Mouse (Mus musculus): ENCODE data around the gene Pip4k2a. TPM values are rescaled to one million over a fixed set of nuclear protein-coding genes. Genes with fewer than 3 reads are reported as not detected.

Pip4k2a gene
- polyA plus RNA-seq, 1 experiment from 2014 or later: 14.9 TPM

DNA sequence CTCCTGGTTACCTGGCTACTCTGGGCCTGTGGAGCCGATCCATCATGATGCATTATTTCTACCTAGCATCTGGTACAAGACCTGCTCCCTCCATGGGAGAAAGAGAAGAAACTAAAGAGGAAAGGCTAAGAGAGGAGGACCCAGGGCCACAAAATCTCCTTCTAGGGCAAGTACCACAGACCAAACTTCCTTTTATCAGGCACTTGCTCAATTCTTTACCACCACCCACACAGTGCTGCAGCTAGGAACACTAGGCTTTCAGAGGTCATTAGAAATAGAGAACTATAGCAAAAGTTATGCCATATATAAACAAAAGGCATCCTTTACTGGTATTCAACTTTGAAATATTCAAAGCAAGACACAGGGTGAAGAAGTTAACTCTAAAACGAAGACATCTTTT lies 21.8 kb downstream of the Pip4k2a start:
- Histone ChIP-seq H3K4me3 (ENCODE audit: low read depth, low read length) (no peak overlapping the region), H3K4me2 (replicated peaks; ENCODE audit: low read depth, low read length) (no peak overlapping the region), H3K27me3 (ENCODE audit: control insufficient read depth, insufficient read depth, low read length) (no peaks in the 10 kb centered on the region), H3K9me3 (ENCODE audit: control insufficient read depth, low read depth, low read length) (0 out of 2 replicates have a peak, but pooled peaks cover 3% of the 10 kb centered on the region), H3K36me3 (ENCODE audit: control insufficient read depth, insufficient read depth, low read length) (no peaks in the 10 kb centered on the region), H3K9ac (replicated peaks; ENCODE audit: low read depth, low read length) (no peak overlapping the region), H3K27ac (ENCODE audit: low read length) (no peak overlapping the region), H3K4me1 (ENCODE audit: control insufficient read depth, insufficient read depth, low read length) (no peaks in the 10 kb centered on the region)
- ATAC-seq (ENCODE audit: insufficient number of reproducible peaks, insufficient read depth, low FRiP score, low read depth): no peak
- 78% methylated on average over 2 of the region's 2 CpGs for WGBS

DNA sequence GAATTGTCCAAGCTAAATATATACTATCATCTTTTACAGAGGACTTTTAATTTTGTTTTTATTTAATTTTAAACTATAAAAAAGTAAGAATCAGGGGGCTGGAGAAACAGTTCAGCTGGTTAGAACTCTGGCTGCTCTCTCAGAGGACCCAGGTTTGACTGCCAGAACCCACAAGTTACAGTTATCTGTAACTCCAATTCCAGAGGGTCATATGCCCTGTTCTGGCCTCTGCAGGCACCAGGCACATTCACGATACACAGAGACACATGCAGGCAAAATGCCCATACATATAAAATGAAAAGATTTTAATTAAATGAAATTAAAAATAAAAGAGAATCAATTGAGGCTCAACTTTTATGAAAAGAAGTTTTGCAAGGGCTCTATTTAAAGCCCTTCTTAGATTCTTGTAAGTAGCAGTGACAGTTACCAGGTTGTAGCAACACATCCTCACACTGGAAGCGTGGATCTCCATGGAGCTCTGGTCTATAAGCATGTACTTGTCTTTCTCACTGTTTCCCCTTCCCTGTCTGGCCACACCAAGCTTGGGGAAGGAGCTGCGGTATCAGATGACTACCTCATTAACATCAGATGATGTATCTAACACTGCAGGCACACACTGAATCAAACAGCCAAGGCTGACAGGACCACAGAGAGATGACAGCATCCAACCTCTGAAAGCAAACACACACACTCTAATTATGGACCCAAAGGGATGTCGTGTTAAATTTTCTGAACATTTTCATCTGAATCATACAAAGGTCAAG lies 22.9 kb downstream of the Pip4k2a start:
- no peaks in the 10 kb centered on the region for H3K27me3 ChIP-seq (ENCODE audit: control insufficient read depth, insufficient read depth, low read length)
- no peak for ATAC-seq (ENCODE audit: insufficient number of reproducible peaks, insufficient read depth, low FRiP score, low read depth)
- no peak overlapping the region for H3K4me2 ChIP-seq (replicated peaks; ENCODE audit: low read depth, low read length)
- H3K9me3 ChIP-seq (ENCODE audit: control insufficient read depth, low read depth, low read length): 0 out of 2 replicates have a peak, but pooled peaks cover 3% of the 10 kb centered on the region
- WGBS: 51% methylated on average over 4 of the region's 4 CpGs
- H3K4me3 ChIP-seq (ENCODE audit: low read depth, low read length): no peak overlapping the region
- no peaks in the 10 kb centered on the region for H3K4me1 ChIP-seq (ENCODE audit: control insufficient read depth, insufficient read depth, low read length)
- H3K9ac ChIP-seq (replicated peaks; ENCODE audit: low read depth, low read length): no peak overlapping the region
- H3K36me3 ChIP-seq (ENCODE audit: control insufficient read depth, insufficient read depth, low read length): no peaks in the 10 kb centered on the region
- H3K27ac ChIP-seq (ENCODE audit: low read length): no peak overlapping the region

DNA sequence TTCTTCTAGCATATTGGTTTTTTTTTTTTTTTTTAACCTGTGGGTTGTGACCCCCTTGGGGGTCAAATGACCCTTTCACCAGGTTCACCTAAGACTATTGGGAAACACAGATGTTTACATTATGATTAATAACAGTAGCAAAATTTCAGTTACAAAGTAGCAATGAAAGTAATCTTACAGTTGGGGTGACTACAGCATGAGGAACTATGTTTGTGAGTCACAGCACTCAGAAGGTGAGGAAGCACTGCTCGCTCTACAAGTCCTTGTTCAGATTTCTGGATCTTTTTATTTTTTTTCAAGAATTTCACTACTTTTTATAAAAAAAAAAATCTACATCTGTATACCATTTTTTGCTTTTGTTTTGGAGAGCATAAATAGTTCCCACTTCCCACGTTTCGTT lies 26.4 kb downstream of the Pip4k2a start:
- Histone ChIP-seq H3K27ac (ENCODE audit: low read length) (no peak overlapping the region), H3K9me3 (ENCODE audit: control insufficient read depth, low read depth, low read length) (0 out of 2 replicates have a peak, but pooled peaks cover 3% of the 10 kb centered on the region), H3K4me3 (ENCODE audit: low read depth, low read length) (no peak overlapping the region), H3K4me1 (ENCODE audit: control insufficient read depth, insufficient read depth, low read length) (no peaks in the 10 kb centered on the region), H3K36me3 (ENCODE audit: control insufficient read depth, insufficient read depth, low read length) (no peaks in the 10 kb centered on the region), H3K9ac (replicated peaks; ENCODE audit: low read depth, low read length) (no peak overlapping the region), H3K27me3 (ENCODE audit: control insufficient read depth, insufficient read depth, low read length) (no peaks in the 10 kb centered on the region), H3K4me2 (replicated peaks; ENCODE audit: low read depth, low read length) (no peak overlapping the region)
- 84% methylated on average over 3 of the region's 3 CpGs for WGBS
- no peak for ATAC-seq (ENCODE audit: insufficient number of reproducible peaks, insufficient read depth, low FRiP score, low read depth)

DNA sequence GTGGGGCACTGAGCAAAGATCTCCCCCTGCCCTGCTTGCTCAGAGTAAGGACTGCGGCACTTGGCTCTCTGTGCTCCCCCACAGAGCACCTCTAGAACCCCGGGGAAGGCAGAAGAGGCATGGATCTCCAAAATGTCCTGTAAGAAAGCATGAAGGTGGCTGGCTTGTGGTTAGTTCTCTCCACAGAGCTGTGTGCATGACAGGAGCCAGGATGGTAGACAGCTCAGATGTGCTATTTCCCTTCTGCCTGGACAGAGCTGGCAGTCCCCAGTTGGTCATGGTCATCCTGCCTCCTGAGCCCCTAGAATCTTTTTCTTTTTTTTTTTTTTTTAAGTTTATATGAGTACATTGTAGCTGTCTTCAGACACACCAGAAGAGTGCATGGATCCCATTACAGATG lies 27.5 kb downstream of the Pip4k2a start:
- H3K4me1 ChIP-seq (ENCODE audit: control insufficient read depth, insufficient read depth, low read length): no peaks in the 10 kb centered on the region
- no peak overlapping the region for H3K4me2 ChIP-seq (replicated peaks; ENCODE audit: low read depth, low read length)
- no peaks in the 10 kb centered on the region for H3K36me3 ChIP-seq (ENCODE audit: control insufficient read depth, insufficient read depth, low read length)
- H3K4me3 ChIP-seq (ENCODE audit: low read depth, low read length): no peak overlapping the region
- 0 out of 2 replicates have a peak, but pooled peaks cover 3% of the 10 kb centered on the region for H3K9me3 ChIP-seq (ENCODE audit: control insufficient read depth, low read depth, low read length)
- WGBS: 81% methylated on average over 2 of the region's 2 CpGs
- ATAC-seq (ENCODE audit: insufficient number of reproducible peaks, insufficient read depth, low FRiP score, low read depth): no peak
- no peak overlapping the region for H3K27ac ChIP-seq (ENCODE audit: low read length)
- no peak overlapping the region for H3K9ac ChIP-seq (replicated peaks; ENCODE audit: low read depth, low read length)
- H3K27me3 ChIP-seq (ENCODE audit: control insufficient read depth, insufficient read depth, low read length): no peaks in the 10 kb centered on the region

DNA sequence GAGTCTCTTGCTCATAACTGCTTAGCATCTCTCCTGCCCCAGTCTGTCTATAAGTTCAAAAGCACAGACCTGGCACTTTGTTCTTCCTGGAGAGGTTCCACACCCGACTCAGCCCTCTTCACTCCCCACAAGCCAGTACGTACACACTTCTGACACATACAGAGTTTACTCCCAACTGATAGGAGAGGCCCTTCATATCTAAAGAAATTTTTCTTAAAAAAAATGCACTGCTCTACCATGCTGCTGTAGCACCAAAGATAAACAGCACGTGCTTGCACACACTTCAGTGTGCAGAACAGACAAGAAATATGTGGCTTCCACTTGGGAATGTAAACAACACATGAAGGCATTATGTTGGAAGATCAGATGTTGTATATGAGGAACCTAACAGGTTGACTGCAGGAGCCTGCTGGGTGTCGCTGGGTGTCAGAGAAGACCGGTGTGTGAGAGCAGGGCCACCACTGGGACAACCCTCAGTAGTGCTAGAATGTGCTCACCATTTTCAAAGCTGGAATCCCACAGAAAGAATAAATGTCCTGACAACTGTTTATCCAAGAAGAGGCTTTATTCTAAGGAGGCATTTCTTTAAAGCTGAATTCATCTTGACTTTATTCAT lies 28.8 kb downstream of the Pip4k2a start:
- H3K4me1 ChIP-seq (ENCODE audit: control insufficient read depth, insufficient read depth, low read length): no peaks in the 10 kb centered on the region
- no peak overlapping the region for H3K9ac ChIP-seq (replicated peaks; ENCODE audit: low read depth, low read length)
- WGBS: 30% methylated on average over 5 of the region's 5 CpGs
- H3K27me3 ChIP-seq (ENCODE audit: control insufficient read depth, insufficient read depth, low read length): no peaks in the 10 kb centered on the region
- H3K4me2 ChIP-seq (replicated peaks; ENCODE audit: low read depth, low read length): no peak overlapping the region
- ATAC-seq (ENCODE audit: insufficient number of reproducible peaks, insufficient read depth, low FRiP score, low read depth): peak; percentile 42; the same call in 1 of the 2 replicates
- no peaks in the 10 kb centered on the region for H3K36me3 ChIP-seq (ENCODE audit: control insufficient read depth, insufficient read depth, low read length)
- H3K4me3 ChIP-seq (ENCODE audit: low read depth, low read length): no peak overlapping the region
- H3K27ac ChIP-seq (ENCODE audit: low read length): no peak overlapping the region
- 0 out of 2 replicates have a peak, but pooled peaks cover 3% of the 10 kb centered on the region for H3K9me3 ChIP-seq (ENCODE audit: control insufficient read depth, low read depth, low read length)

DNA sequence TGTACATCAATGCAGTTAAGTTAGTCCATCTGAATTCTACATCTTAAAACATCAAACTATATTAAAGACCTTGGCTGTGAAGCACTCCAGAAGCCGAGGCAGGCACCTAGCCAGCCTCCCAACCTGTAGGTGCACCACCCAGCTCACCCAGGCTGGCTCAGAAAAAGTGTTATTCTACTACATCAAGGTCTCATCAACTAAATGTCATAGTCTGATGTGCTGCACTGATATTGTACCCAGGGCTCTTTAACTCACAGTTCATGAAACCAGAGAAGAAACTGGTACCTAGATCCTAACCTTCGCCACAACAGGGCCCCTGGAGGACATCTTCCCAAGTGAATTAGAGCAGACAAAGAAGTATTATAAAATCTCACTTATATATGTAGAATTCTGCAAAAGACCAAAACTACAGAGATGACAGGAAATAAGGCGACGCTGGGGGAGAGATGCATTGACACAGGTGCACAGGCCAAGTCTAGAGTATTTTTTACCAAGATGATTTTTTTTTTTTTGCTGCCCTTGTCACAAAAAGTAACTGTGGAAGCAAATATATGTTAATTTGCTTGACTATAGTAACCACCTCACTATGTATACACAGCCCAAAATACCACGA lies 30.4 kb downstream of the Pip4k2a start:
- H3K9me3 ChIP-seq (ENCODE audit: control insufficient read depth, low read depth, low read length): no peaks in the 10 kb centered on the region

DNA sequence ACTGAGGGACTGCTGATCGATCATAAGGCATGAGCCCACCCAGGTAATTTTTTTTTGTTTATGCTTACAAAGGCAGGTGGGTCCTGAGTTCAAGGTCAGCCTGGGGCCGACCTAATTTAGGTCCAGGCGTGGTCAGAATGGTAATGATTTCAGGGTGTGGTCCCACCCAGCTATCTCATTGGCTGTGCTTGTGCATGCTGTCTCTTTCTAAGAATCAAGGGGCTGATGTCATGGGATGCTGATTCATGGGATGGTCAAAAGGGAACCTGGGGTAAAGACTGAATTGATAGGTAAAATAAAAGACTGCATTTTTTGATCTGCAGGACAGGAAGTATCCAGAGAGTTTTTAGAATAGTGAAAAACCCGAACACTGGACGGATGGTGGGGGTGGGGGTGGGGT lies 31.4 kb downstream of the Pip4k2a start:
- no peaks in the 10 kb centered on the region for H3K27me3 ChIP-seq (ENCODE audit: control insufficient read depth, insufficient read depth, low read length)
- no peaks in the 10 kb centered on the region for H3K9me3 ChIP-seq (ENCODE audit: control insufficient read depth, low read depth, low read length)
- no peak overlapping the region for H3K27ac ChIP-seq (ENCODE audit: low read length)
- ATAC-seq (ENCODE audit: insufficient number of reproducible peaks, insufficient read depth, low FRiP score, low read depth): no peak
- no peak overlapping the region for H3K4me3 ChIP-seq (ENCODE audit: low read depth, low read length)
- no peaks in the 10 kb centered on the region for H3K36me3 ChIP-seq (ENCODE audit: control insufficient read depth, insufficient read depth, low read length)
- no peak overlapping the region for H3K4me2 ChIP-seq (replicated peaks; ENCODE audit: low read depth, low read length)
- no peak overlapping the region for H3K9ac ChIP-seq (replicated peaks; ENCODE audit: low read depth, low read length)
- no peaks in the 10 kb centered on the region for H3K4me1 ChIP-seq (ENCODE audit: control insufficient read depth, insufficient read depth, low read length)
- WGBS: 84% methylated on average over 5 of the region's 5 CpGs

More for the DNA sequence above, 30.4 kb downstream of the Pip4k2a start:
- no peak for ATAC-seq (ENCODE audit: insufficient number of reproducible peaks, insufficient read depth, low FRiP score, low read depth)
- Histone ChIP-seq H3K36me3 (ENCODE audit: control insufficient read depth, insufficient read depth, low read length) (no peaks in the 10 kb centered on the region), H3K4me3 (ENCODE audit: low read depth, low read length) (no peak overlapping the region), H3K27ac (ENCODE audit: low read length) (no peak overlapping the region), H3K27me3 (ENCODE audit: control insufficient read depth, insufficient read depth, low read length) (no peaks in the 10 kb centered on the region), H3K4me2 (replicated peaks; ENCODE audit: low read depth, low read length) (no peak overlapping the region), H3K9ac (replicated peaks; ENCODE audit: low read depth, low read length) (no peak overlapping the region), H3K4me1 (ENCODE audit: control insufficient read depth, insufficient read depth, low read length) (no peaks in the 10 kb centered on the region)
- WGBS: 92% methylated on average over 5 of the region's 5 CpGs

DNA sequence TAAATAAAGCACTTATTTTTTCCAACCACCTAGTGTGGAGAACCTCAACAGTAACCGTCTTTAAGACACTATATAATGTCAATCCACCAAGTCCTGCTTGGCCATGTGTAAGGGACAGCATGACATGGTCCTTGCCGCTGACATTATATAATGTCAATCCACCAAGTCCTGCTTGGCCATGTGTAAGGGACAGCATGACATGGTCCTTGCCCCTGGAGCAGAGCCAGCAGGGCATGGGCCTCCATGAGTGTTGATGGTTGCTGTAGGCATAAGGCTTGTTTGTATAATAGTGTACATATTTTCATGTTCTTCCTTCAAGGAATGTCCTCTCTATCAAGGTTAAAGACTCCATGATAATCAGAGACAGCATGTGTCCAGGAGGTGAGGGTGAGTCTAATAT lies 32.0 kb downstream of the Pip4k2a start:
- no peak overlapping the region for H3K4me3 ChIP-seq (ENCODE audit: low read depth, low read length)
- no peaks in the 10 kb centered on the region for H3K36me3 ChIP-seq (ENCODE audit: control insufficient read depth, insufficient read depth, low read length)
- no peak overlapping the region for H3K4me2 ChIP-seq (replicated peaks; ENCODE audit: low read depth, low read length)
- H3K27me3 ChIP-seq (ENCODE audit: control insufficient read depth, insufficient read depth, low read length): no peaks in the 10 kb centered on the region
- ATAC-seq (ENCODE audit: insufficient number of reproducible peaks, insufficient read depth, low FRiP score, low read depth): no peak
- 85% methylated on average over 2 of the region's 2 CpGs for WGBS
- no peak overlapping the region for H3K9ac ChIP-seq (replicated peaks; ENCODE audit: low read depth, low read length)
- H3K9me3 ChIP-seq (ENCODE audit: control insufficient read depth, low read depth, low read length): no peaks in the 10 kb centered on the region
- no peaks in the 10 kb centered on the region for H3K4me1 ChIP-seq (ENCODE audit: control insufficient read depth, insufficient read depth, low read length)
- no peak overlapping the region for H3K27ac ChIP-seq (ENCODE audit: low read length)
